Mouse (Mus musculus) cerebellum, adult 2 months (tissue): ENCODE data around the gene Stt3b.

ENCODE experiments used
- CTCF ChIP-seq: fragments of 200-500 bp; IDR thresholded peaks from 2 replicates; pipeline ENCODE4 v1.5.1; 2011; ENCODE audit warnings: low read depth, mild to moderate bottlenecking, control low read depth, low read length, moderate library complexity, borderline replicate concordance; ENCODE audit not compliant: insufficient read depth
- POLR2A ChIP-seq: fragments of 200-500 bp; IDR thresholded peaks from 2 replicates; pipeline ENCODE4 v1.6.1; 2011; ENCODE audit warnings: low read length, control low read depth, borderline replicate concordance; ENCODE audit not compliant: insufficient read depth

DNA sequence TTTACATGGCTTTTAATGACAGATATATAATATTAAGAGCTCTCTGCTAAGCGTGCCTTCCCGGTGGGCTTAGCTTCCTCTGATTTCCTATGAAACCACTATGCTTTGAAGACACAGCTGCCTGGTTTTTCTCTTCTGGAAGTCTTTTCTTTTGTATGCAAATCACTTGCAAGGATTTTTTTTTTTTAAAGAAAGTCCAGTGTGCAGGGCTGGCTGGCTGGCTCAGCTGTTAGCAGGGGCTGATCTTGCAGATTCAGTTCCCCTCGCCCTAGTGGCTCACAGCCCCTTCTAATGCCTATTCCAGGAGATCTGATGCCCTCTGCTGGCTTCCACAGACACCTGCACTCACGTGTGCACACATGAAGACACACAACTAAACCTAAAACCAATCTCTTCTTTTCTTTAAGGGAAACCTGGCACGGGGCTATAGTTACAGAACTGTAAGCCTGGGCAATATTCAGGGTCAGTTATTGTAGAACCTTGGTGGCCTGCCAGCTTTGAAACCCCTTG is 96.4 kb downstream of the Stt3b start:
- TF ChIP-seq POLR2A (no peak), CTCF (no peak)
